Mouse (Mus musculus): ENCODE data around the gene Ffar3.

GRCm38 (mm10) chr7:30878950-30879349 is 23.0 kb upstream of the Ffar3 start:
- no peak for TF ChIP-seq GATA1 (IDR thresholded peaks at IDR 0.05; ENCODE audit: borderline replicate concordance, low read length)
- TF ChIP-seq FLI1 (IDR thresholded peaks at IDR 0.05; ENCODE audit: low read length) = no peak

Measured in megakaryocyte, embryonic 14.5 days (primary cell).